Mouse (Mus musculus): ENCODE measurements around the gene Nod2. TPM values are rescaled to one million over a fixed set of nuclear protein-coding genes. Genes with fewer than 3 reads are reported as not detected.

Nod2 gene
- polyA plus RNA-seq, 1 experiment = 0.18 TPM

DNA sequence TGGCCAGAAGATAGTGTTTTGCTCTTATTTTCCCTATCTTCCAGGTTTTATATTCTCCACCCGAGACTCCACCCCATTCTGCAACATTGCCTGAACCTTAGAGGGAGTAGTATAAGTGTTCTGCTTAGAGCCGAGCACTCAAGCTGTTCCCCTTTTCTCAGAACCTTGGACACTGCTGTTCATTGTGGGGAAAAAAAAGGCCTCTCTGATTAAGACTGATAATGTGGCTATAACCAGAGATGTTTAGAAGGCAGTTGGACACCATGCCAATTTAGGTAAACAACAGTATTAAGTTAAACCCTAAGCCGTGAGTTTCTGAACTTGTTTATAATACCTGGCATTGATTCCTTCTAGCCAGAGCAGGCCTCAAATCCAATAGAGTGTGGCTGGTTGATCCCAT, 55.7 kb downstream of the Nod2 start:
- no peak for DNase-seq (ENCODE audit: extremely low spot score in 1 of 2, low spot score in 1 of 2)

DNA sequence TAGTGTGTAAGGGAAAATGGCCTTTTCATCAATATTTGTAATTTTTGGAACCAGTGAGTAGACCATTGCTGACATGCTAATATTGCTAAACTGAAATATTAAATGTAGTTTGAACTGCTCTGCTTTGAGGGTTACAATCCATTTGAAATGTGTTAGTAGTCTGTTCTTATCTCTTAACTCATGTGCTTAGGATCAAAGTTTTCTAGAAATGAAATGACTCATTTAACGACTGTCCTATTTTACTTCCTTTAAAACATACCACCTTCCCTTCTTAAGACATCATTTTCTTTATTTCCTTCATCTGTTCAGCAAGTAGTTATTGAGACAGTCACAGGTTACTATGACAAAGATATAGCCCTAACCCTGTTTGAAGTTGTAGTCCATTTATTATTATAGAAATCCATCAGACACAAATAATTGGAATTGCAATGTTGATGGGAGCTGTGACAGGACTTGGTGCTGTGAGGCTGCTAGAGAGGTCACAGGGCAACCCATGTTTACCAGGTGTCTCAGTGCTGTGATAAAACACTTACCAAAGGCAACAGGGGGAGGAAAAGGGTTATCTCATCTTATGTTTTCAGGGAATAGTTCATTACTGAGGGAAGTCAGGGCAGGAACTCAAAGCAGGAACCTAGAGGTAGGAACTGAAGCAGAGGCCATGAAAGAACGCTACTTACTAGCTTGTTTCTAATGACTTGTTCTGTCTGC, 76.3 kb downstream of the Nod2 start:
- DNase-seq (ENCODE audit: extremely low spot score in 1 of 2, low spot score in 1 of 2) = no peak

Other genes with a start within 250 kb of the Nod2 start
- 23.1 and 26.6 TPM in 2 replicates for gene Nkd1, start 126.0 kb upstream of the Nod2 start, polyA plus RNA-seq (2012; rRNA removed)
- gene Snx20, start 11.2 kb upstream of the Nod2 start, polyA plus RNA-seq (2012; rRNA removed) = 1.2 and 1.3 TPM in 2 replicates
- gene Cyld, start 49.7 kb downstream of the Nod2 start, polyA plus RNA-seq (2012; rRNA removed) = 27.0 and 29.2 TPM in 2 replicates

Measured in frontal cortex, adult 2 months (tissue).